Mouse (Mus musculus): ENCODE data around the gene Nceh1. TPM values are rescaled to one million over a fixed set of nuclear protein-coding genes. Genes with fewer than 3 reads are reported as not detected.
A peak's percentile ranks its signal among the peaks of the same experiment; 100 is the strongest.

The Nceh1 gene
- polyA plus RNA-seq, 1 experiment, result 15.5 TPM

DNA sequence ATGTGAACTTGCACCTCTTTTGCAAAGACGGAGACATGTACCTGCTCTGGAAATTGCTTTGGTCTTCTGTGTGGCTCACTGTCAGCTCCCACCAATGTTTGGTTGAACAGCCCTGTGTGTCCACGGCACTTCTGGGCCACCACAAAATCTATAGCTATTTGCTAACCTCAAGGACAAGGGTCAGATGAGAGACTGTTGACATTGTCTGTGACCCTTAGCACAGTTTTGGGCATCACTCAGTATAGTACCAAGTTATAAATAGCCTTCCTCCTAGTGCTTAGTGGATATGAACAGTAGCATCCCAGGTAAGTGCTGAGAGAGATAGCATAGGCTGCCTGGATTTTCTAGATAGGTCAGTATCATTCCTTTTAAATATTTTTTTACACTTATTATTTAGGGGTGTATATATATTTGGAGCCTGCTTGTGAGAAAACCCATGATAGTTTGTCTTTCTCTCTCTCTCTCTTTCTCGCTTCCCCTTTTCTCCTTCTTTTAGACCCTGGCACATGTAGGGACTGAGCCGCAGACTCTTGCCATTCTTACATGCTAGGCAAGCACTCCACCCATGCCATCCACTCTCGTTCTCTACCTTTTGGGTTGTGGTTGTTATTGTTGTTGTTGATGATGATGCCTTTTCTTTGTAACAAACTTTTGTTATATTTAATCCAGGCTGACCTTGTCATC, 19.1 kb downstream of the Nceh1 start:
- Histone ChIP-seq H3K27me3 (ENCODE audit: control insufficient read depth, insufficient read depth, low read length) (no peaks in the 10 kb centered on the region), H3K27ac (ENCODE audit: insufficient read depth, low read depth, low read length) (no peak overlapping the region), H3K4me1 (ENCODE audit: control insufficient read depth, insufficient read depth, insufficient read length, low read length) (peaks cover 11% of the 10 kb centered on the region; the same call in 1 of the 2 replicates), H3K4me3 (ENCODE audit: low read depth, low read length) (no peak overlapping the region), H3K36me3 (ENCODE audit: control insufficient read depth, insufficient read depth, low read length) (no peaks in the 10 kb centered on the region)
- TF ChIP-seq CTCF (IDR thresholded peaks at IDR 0.05; ENCODE audit: extremely low read depth, insufficient read length, insufficient replicate concordance, low read depth, low read length), result no peak
- TF ChIP-seq POLR2A (IDR thresholded peaks at IDR 0.05; ENCODE audit: low read depth, low read length), result no peak
- WGBS, result 84% methylated on average over 5 of the region's 5 CpGs

DNA sequence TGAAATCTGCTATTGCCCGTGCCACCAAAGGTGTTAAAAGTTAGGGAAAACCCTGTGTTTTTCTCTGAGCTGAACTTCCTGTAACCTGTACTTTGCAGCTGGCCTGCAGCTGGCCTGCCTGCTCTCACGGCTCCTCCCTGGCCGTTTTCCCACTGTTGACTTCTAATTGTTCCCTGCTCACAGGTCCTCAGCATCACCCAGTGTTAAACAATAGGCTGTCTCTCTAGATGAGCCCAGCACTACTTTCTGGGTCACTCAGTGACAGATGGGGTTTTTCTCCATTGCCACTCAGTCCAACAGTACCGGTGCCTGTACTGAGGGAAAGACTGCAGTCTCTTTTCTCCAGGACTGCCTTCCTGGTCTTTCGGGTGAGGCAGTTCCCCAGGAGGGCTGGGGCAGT, 22.3 kb downstream of the Nceh1 start:
- H3K4me3 ChIP-seq (ENCODE audit: low read depth, low read length), result no peak overlapping the region
- 12% methylated on average over 5 of the region's 5 CpGs for WGBS
- peaks cover 10% of the 10 kb centered on the region; the same call in 1 of the 2 replicates for H3K4me1 ChIP-seq (ENCODE audit: control insufficient read depth, insufficient read depth, insufficient read length, low read length)
- H3K27me3 ChIP-seq (ENCODE audit: control insufficient read depth, insufficient read depth, low read length), result no peaks in the 10 kb centered on the region
- no peak for TF ChIP-seq POLR2A (IDR thresholded peaks at IDR 0.05; ENCODE audit: low read depth, low read length)
- no peak for TF ChIP-seq CTCF (IDR thresholded peaks at IDR 0.05; ENCODE audit: extremely low read depth, insufficient read length, insufficient replicate concordance, low read depth, low read length)
- no peaks in the 10 kb centered on the region for H3K36me3 ChIP-seq (ENCODE audit: control insufficient read depth, insufficient read depth, low read length)
- H3K27ac ChIP-seq (ENCODE audit: insufficient read depth, low read depth, low read length), result 0 out of 2 replicates have a peak overlapping the region, but pooled peaks have one; percentile 18

DNA sequence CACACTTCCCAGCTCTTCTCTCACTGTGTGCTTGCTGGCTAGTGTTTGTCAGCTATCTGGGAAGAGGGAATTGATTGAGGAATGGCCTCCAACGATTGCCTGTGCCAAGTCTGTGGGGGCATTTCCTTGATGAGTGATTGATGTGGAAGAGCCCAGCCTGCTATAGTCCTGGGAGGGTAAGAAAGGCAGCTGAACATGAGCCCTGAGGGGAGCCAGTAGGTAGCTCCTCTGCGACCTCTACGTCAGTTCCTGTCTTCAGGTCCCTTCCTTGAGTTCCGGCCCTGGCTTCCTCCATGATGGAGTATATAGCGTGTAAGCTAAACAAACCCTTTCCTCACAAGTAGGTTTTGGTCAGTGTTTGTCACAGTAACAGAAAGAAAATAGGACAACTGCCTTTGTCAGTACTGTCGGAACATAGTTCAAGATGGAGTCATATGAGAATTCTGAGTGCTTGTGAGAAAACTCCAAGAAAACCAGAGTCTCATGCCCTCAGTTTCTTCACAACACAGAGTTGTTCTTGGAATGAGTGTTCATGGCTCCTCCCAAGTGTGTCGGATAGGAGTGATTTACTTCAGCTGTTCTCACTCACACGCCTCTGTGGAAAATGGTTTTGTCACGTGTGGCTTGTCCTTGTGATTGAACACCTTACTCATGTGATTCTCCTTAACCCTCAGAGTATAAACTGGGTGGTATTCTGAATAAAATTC, 22.9 kb downstream of the Nceh1 start:
- no peak for TF ChIP-seq CTCF (IDR thresholded peaks at IDR 0.05; ENCODE audit: extremely low read depth, insufficient read length, insufficient replicate concordance, low read depth, low read length)
- TF ChIP-seq POLR2A (IDR thresholded peaks at IDR 0.05; ENCODE audit: low read depth, low read length), result no peak
- Histone ChIP-seq H3K27me3 (ENCODE audit: control insufficient read depth, insufficient read depth, low read length) (no peaks in the 10 kb centered on the region), H3K36me3 (ENCODE audit: control insufficient read depth, insufficient read depth, low read length) (no peaks in the 10 kb centered on the region), H3K4me3 (ENCODE audit: low read depth, low read length) (no peak overlapping the region), H3K27ac (ENCODE audit: insufficient read depth, low read depth, low read length) (0 out of 2 replicates have a peak overlapping the region, but pooled peaks have one; percentile 18), H3K4me1 (ENCODE audit: control insufficient read depth, insufficient read depth, insufficient read length, low read length) (peaks cover 12% of the 10 kb centered on the region; the same call in 1 of the 2 replicates)
- 69% methylated on average over 9 of the region's 9 CpGs for WGBS

DNA sequence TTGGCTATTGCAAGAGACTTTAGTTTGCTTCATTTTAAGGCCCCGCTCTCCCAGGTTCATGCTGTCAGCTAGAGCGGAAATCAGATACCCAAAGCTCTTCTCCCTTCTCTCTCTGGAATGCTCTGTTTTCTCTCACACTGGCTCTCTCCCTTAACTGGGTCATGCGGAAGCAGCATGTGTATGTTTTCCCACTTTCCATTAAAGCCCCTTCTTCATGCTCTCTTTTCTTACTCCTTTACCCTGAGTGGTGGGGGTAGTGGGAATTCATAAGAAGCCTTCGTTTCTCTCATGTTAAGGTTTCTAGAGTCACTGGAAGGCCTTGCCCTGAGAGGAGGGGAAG, 23.4 kb downstream of the Nceh1 start:
- TF ChIP-seq POLR2A (IDR thresholded peaks at IDR 0.05; ENCODE audit: low read depth, low read length) (no peak), CTCF (IDR thresholded peaks at IDR 0.05; ENCODE audit: extremely low read depth, insufficient read length, insufficient replicate concordance, low read depth, low read length) (no peak)
- H3K4me3 ChIP-seq (ENCODE audit: low read depth, low read length), result no peak overlapping the region
- no peak overlapping the region for H3K27ac ChIP-seq (ENCODE audit: insufficient read depth, low read depth, low read length)
- H3K27me3 ChIP-seq (ENCODE audit: control insufficient read depth, insufficient read depth, low read length), result no peaks in the 10 kb centered on the region
- no peaks in the 10 kb centered on the region for H3K36me3 ChIP-seq (ENCODE audit: control insufficient read depth, insufficient read depth, low read length)
- peaks cover 12% of the 10 kb centered on the region; the same call in 1 of the 2 replicates for H3K4me1 ChIP-seq (ENCODE audit: control insufficient read depth, insufficient read depth, insufficient read length, low read length)
- WGBS, result 84% methylated on average over 4 of the region's 4 CpGs

DNA sequence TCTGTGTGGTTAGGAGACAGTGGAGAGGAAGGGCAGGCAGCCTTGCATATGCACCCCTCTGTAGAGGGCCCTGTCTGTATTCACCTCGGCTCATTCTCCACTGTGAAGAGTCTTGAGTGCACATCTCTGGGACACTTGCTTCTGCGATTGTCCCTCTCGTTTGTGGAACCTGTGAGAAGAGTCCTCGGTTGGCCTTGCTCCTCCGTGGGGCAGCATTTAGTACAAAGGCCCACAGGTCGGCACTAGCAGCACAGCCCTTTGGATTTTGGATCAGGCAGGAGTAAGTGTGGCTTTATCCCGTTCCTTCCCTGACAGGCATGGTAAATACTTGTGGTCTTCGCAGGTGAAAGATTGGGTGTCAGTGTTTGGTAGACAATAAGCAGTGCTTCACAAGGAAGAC, 23.8 kb downstream of the Nceh1 start:
- H3K27ac ChIP-seq (ENCODE audit: insufficient read depth, low read depth, low read length), result no peak overlapping the region
- H3K36me3 ChIP-seq (ENCODE audit: control insufficient read depth, insufficient read depth, low read length), result no peaks in the 10 kb centered on the region
- peaks cover 12% of the 10 kb centered on the region; the same call in 1 of the 2 replicates for H3K4me1 ChIP-seq (ENCODE audit: control insufficient read depth, insufficient read depth, insufficient read length, low read length)
- H3K4me3 ChIP-seq (ENCODE audit: low read depth, low read length), result no peak overlapping the region
- H3K27me3 ChIP-seq (ENCODE audit: control insufficient read depth, insufficient read depth, low read length), result no peaks in the 10 kb centered on the region
- 90% methylated on average over 8 of the region's 8 CpGs for WGBS
- no peak for TF ChIP-seq CTCF (IDR thresholded peaks at IDR 0.05; ENCODE audit: extremely low read depth, insufficient read length, insufficient replicate concordance, low read depth, low read length)
- no peak for TF ChIP-seq POLR2A (IDR thresholded peaks at IDR 0.05; ENCODE audit: low read depth, low read length)

DNA sequence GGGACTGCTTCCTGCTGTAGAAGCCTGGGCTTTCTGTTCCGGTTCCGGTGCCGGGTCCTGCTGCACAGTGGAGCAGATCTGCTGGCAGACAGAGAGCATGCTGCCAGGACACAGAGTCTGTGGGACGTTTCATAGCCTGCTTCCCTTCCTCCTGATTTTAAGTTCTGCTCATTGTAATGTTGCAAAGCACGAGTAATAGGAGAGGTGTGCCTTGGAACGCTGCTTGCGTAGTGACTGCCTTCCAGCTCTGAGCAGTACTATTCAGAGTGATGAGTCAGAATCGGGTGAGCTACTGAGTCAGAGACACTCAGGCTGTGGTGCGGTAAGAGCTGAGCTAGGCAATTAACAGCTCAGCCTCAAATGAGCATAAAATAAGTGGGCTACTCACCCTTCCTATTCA, 26.9 kb downstream of the Nceh1 start:
- 78% methylated on average over 9 of the region's 9 CpGs for WGBS
- H3K4me1 ChIP-seq (ENCODE audit: control insufficient read depth, insufficient read depth, insufficient read length, low read length), result peaks cover 11% of the 10 kb centered on the region; the same call in 1 of the 2 replicates
- no peaks in the 10 kb centered on the region for H3K36me3 ChIP-seq (ENCODE audit: control insufficient read depth, insufficient read depth, low read length)
- no peak overlapping the region for H3K4me3 ChIP-seq (ENCODE audit: low read depth, low read length)
- H3K27ac ChIP-seq (ENCODE audit: insufficient read depth, low read depth, low read length), result no peak overlapping the region
- TF ChIP-seq CTCF (IDR thresholded peaks at IDR 0.05; ENCODE audit: extremely low read depth, insufficient read length, insufficient replicate concordance, low read depth, low read length) (no peak), POLR2A (IDR thresholded peaks at IDR 0.05; ENCODE audit: low read depth, low read length) (no peak)
- H3K27me3 ChIP-seq (ENCODE audit: control insufficient read depth, insufficient read depth, low read length), result no peaks in the 10 kb centered on the region

DNA sequence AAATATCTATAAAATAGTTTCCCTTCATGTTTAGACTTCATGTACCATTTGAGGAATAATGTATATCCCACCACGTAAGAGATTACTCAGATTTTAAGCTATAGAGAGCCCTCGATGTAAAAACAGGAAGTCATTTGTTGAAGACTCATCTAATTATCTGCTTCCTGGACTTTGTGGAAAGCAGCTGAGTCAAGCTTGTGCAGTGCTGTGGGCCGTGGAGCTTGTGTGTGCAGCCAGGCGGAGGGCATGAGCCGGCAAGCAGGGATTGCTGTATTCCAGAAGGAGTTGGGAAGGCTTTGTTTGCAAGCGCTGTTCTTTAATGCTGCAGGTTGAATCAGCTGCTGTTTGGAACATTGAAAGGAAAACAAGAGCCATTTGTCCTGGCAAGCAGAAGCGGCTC, 27.5 kb downstream of the Nceh1 start:
- H3K27me3 ChIP-seq (ENCODE audit: control insufficient read depth, insufficient read depth, low read length), result no peaks in the 10 kb centered on the region
- WGBS, result 73% methylated on average over 7 of the region's 7 CpGs
- no peak overlapping the region for H3K4me3 ChIP-seq (ENCODE audit: low read depth, low read length)
- no peak overlapping the region for H3K27ac ChIP-seq (ENCODE audit: insufficient read depth, low read depth, low read length)
- no peaks in the 10 kb centered on the region for H3K36me3 ChIP-seq (ENCODE audit: control insufficient read depth, insufficient read depth, low read length)
- TF ChIP-seq CTCF (IDR thresholded peaks at IDR 0.05; ENCODE audit: extremely low read depth, insufficient read length, insufficient replicate concordance, low read depth, low read length), result no peak
- no peak for TF ChIP-seq POLR2A (IDR thresholded peaks at IDR 0.05; ENCODE audit: low read depth, low read length)
- H3K4me1 ChIP-seq (ENCODE audit: control insufficient read depth, insufficient read depth, insufficient read length, low read length), result peaks cover 10% of the 10 kb centered on the region; the same call in 1 of the 2 replicates

Measured in small intestine, adult 2 months (tissue).